Mouse (Mus musculus) small intestine, adult 2 months (tissue): Measurements from ENCODE around the gene Ddx11.

Experiments
- CTCF ChIP-seq: fragments of 200-500 bp; IDR thresholded peaks from 2 replicates; pipeline ENCODE4 v1.5.1; 2012; ENCODE audit warnings: low read depth, mild to moderate bottlenecking, control low read depth, inconsistent platforms, low read length, moderate library complexity, mixed read lengths; ENCODE audit not compliant: insufficient replicate concordance, insufficient read length; ENCODE audit errors: extremely low read depth
- POLR2A ChIP-seq: fragments of 200-500 bp; IDR thresholded peaks from 2 replicates; pipeline ENCODE4 v1.6.1; 2012; ENCODE audit warnings: low read depth, mild to moderate bottlenecking, control low read depth, inconsistent platforms, low read length, moderate library complexity

DNA sequence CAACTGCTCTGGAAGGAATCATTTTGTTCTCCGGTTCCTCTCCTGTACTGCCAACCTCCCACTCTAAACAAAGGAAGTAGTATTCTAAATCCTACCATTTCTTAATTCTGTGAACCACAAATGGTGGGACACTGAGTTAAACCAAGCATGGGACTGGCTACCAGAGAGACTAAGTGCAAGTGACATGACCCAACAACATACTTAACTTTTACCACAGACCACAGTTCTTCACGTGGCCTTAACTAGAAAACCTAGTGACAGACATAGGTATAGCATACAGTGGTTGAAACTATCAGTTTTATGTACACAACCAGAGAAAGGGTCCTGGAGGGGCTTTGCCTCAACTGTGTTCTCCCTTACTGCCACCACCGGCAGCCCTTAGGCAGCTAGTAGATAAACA lies 30.7 kb upstream of the Ddx11 start:
- no peak for TF ChIP-seq CTCF
- TF ChIP-seq POLR2A: no peak
